In genomic region chr3:96502181-96503082, GRCm38 (mm10) we compare ENCODE assay signal across 8 mouse cellular contexts. TPM values are rescaled to one million over a fixed set of nuclear protein-coding genes. Genes with fewer than 3 reads are reported as not detected.
DNase-seq lines count a peak whose midpoint lies in the region; ATAC-seq and TF ChIP-seq lines count a peak whose summit lies in the region.

No protein-coding gene starts in this region.

- H3K9ac ChIP-seq in midbrain, embryonic 11.5 days (ENCODE audit: low read length), result peak overlapping the region; percentile 39

- no peaks in the 10 kb centered on the region for H3K9me3 ChIP-seq in midbrain, embryonic 11.5 days (ENCODE audit: control insufficient read depth, low read length)

- no peak for TF ChIP-seq CTCF in cerebellum, adult 2 months (IDR thresholded peaks at IDR 0.05; ENCODE audit: borderline replicate concordance, insufficient read depth, low read depth, low read length)

- H3K4me2 ChIP-seq in midbrain, embryonic 11.5 days, result peak overlapping the region; percentile 81

- under 1% methylated on average over 19 of the region's 19 CpGs for WGBS in cerebellum, adult 2 months
- under 1% methylated on average over 19 of the region's 19 CpGs for WGBS in midbrain, embryonic 11.5 days

- no peaks in the 10 kb centered on the region for H3K36me3 ChIP-seq in midbrain, embryonic 11.5 days (ENCODE audit: control insufficient read depth, insufficient read depth, low read length)

- ATAC-seq in midbrain, embryonic 11.5 days (ENCODE audit: low FRiP score), result no peak

- no peak overlapping the region for H3K27ac ChIP-seq in cerebellum, adult 2 months (ENCODE audit: insufficient read depth, low read length)
- no peak overlapping the region for H3K27ac ChIP-seq in midbrain, embryonic 11.5 days (ENCODE audit: low read depth, low read length)

- H3K4me1 ChIP-seq in cerebellum, adult 2 months (ENCODE audit: control insufficient read depth, insufficient read depth, low read length), result no peaks in the 10 kb centered on the region
- H3K4me1 ChIP-seq in midbrain, embryonic 11.5 days (ENCODE audit: control insufficient read depth, insufficient read depth, low read length), result peaks cover 2% of the 10 kb centered on the region; the same call in 1 of the 2 replicates

- H3K27me3 ChIP-seq in cerebellum, adult 2 months (ENCODE audit: control insufficient read depth, insufficient read depth, low read length), result no peaks in the 10 kb centered on the region
- no peaks in the 10 kb centered on the region for H3K27me3 ChIP-seq in midbrain, embryonic 11.5 days (ENCODE audit: control insufficient read depth, insufficient read depth, low read length)

- TF ChIP-seq POLR2A in cerebellum, adult 2 months (IDR thresholded peaks at IDR 0.05; ENCODE audit: borderline replicate concordance, insufficient read depth, low read length), result no peak

- peak overlapping the region; percentile 89 for H3K4me3 ChIP-seq in cerebellum, adult 2 months (replicated peaks; ENCODE audit: insufficient read depth, low read depth, low read length)
- H3K4me3 ChIP-seq in midbrain, embryonic 11.5 days (ENCODE audit: low read depth, low read length), result peak overlapping the region; percentile 54

- DNase-seq in cerebellum, adult 2 months, result no peak
- no peak for DNase-seq in cerebellum, postnatal 4 days (ENCODE audit: low spot score in 2 of 2)
- peak; percentile 25 for DNase-seq in thymus, postnatal 25 days
- no peak for DNase-seq in thymus, postnatal 0 days (ENCODE audit: low spot score)
- peak; percentile 71 for DNase-seq in induced T-regulatory cell, adult 2 months (ENCODE audit: low read depth)
- DNase-seq in midbrain, embryonic 11.5 days (ENCODE audit: low spot score, missing footprints), result peak; percentile 94
- no peak for DNase-seq in layer of hippocampus, adult 9-10 months (ENCODE audit: low spot score)
- no peak for DNase-seq in cerebellum, adult 11 months

RNA-seq across cellular contexts. Expression of gene Hfe2, which starts 22.5 kb away (rescaled TPM):
- polyA plus RNA-seq in cerebellum, adult 2 months (2012; rRNA removed), result 0.21 and 0.41 TPM in 2 replicates
- 0.13 and 0.18 TPM in 2 replicates for polyA plus RNA-seq in thymus, postnatal 0 days (2015; fragmentation: Nextera tagmentation; extraction: Ambion mirVana)
- polyA plus RNA-seq in midbrain, embryonic 11.5 days (2014; fragmentation: Nextera tagmentation; extraction: Ambion mirVana), result 1.3 and 1.7 TPM in 2 replicates

RNA-seq across cellular contexts. Expression of gene BC107364, which starts 50.3 kb away (rescaled TPM):
- not detected in 2 replicates for polyA plus RNA-seq in cerebellum, adult 2 months (2012; rRNA removed)
- polyA plus RNA-seq in thymus, postnatal 0 days (2015; fragmentation: Nextera tagmentation; extraction: Ambion mirVana), result 0.46 and 0.55 TPM in 2 replicates
- not detected in 2 replicates for polyA plus RNA-seq in midbrain, embryonic 11.5 days (2014; fragmentation: Nextera tagmentation; extraction: Ambion mirVana)

RNA-seq across cellular contexts. Expression of gene Txnip, which starts 55.3 kb away (rescaled TPM):
- polyA plus RNA-seq in cerebellum, adult 2 months (2012; rRNA removed), result 15.2 and 21.9 TPM in 2 replicates
- polyA plus RNA-seq in thymus, postnatal 0 days (2015; fragmentation: Nextera tagmentation; extraction: Ambion mirVana), result 260 TPM in 2 replicates
- 54.0 and 55.9 TPM in 2 replicates for polyA plus RNA-seq in midbrain, embryonic 11.5 days (2014; fragmentation: Nextera tagmentation; extraction: Ambion mirVana)

Comparison
In these comparisons a context has a peak if more than half of its experiments do, and no peak if none do; other contexts are left out.
1. DNase-seq: peak in thymus, postnatal 25 days (single experiment), induced T-regulatory cell, adult 2 months (single experiment) and midbrain, embryonic 11.5 days (single experiment); none in cerebellum, adult 2 months (0 of 2), cerebellum, postnatal 4 days (0 of 2), thymus, postnatal 0 days (single experiment), layer of hippocampus, adult 9-10 months (single experiment) and cerebellum, adult 11 months (single experiment).